Mouse (Mus musculus) heart, postnatal 10 days (tissue): Measurements from ENCODE around the gene Hipk3. TPM values are rescaled to one million over a fixed set of nuclear protein-coding genes. Genes with fewer than 3 reads are reported as not detected.

ENCODE experiments used
- DNase-seq, 2 experiments: peaks; one replicate each; pipeline ENCODE4 v3.0.0; 2021
- intact Hi-C: fragments of 180-260 bp; cut with DNase I; formaldehyde crosslinking; loops from one replicate; pipeline ENCODE4 v1.15.1; 2025
- total RNA-seq, 2 experiments: library from RNA; stranded (reverse); gene quantifications; 2 replicates each; pipeline ENCODE4 v1.2.3; 2021

Hipk3 gene
- total RNA-seq = 100 to 1,000 TPM; 194 to 211 TPM

GRCm38 (mm10) chr2:104493951-104494800, at the start of gene Hipk3:
Gene Hipk3 (minus strand): TSS chr2:104494446.
- DNase-seq = peak; percentile 86 to 91
- intact Hi-C loops = loop anchor here (1.0 to 2.0 kb wide), 5 partner anchors 25 to 91 kb away; no protein-coding TSS in a partner anchor

- no peak for DNase-seq
- intact Hi-C loops = no loop called here
Observed at GRCm38 (mm10) chr2:104540286-104540685, 46.0 kb upstream of the Hipk3 start.

GRCm38 (mm10) chr2:104534751-104535150, 40.5 kb upstream of the Hipk3 start:
- DNase-seq = no peak
- intact Hi-C loops = no loop called here

- no peak for DNase-seq
- intact Hi-C loops = no loop called here
Observed at GRCm38 (mm10) chr2:104532548-104532947, 38.3 kb upstream of the Hipk3 start.

GRCm38 (mm10) chr2:104526559-104526958, 32.3 kb upstream of the Hipk3 start:
- DNase-seq = no peak
- intact Hi-C loops = no loop called here

- peak; percentile 47 to 68 for DNase-seq
- intact Hi-C loops = no loop called here
Observed at GRCm38 (mm10) chr2:104525506-104525905, 31.3 kb upstream of the Hipk3 start.

- DNase-seq = no peak
- intact Hi-C loops = no loop called here
Observed at GRCm38 (mm10) chr2:104511622-104512021, 17.4 kb upstream of the Hipk3 start.

- intact Hi-C loops = no loop called here
- DNase-seq = no peak
Observed at GRCm38 (mm10) chr2:104502388-104502787, 8.1 kb upstream of the Hipk3 start.

- DNase-seq = no peak
- intact Hi-C loops = no loop called here
Observed at GRCm38 (mm10) chr2:104501091-104501490, 6.8 kb upstream of the Hipk3 start.

GRCm38 (mm10) chr2:104497771-104498170, 3.5 kb upstream of the Hipk3 start:
- no peak for DNase-seq
- intact Hi-C loops = no loop called here

GRCm38 (mm10) chr2:104497231-104497630, 3.0 kb upstream of the Hipk3 start:
- no peak for DNase-seq
- intact Hi-C loops = no loop called here

GRCm38 (mm10) chr2:104496206-104496605, 2.0 kb upstream of the Hipk3 start:
- intact Hi-C loops = no loop called here

GRCm38 (mm10) chr2:104494801-104495185, 547 bp upstream of the Hipk3 start:
- no peak for DNase-seq
- intact Hi-C loops = loop anchor here (1.0 to 2.0 kb wide), 4 partner anchors 28 to 90 kb away; no protein-coding TSS in a partner anchor

More at GRCm38 (mm10) chr2:104496206-104496605, 2.0 kb upstream of the Hipk3 start:
- no peak for DNase-seq

GRCm38 (mm10) chr2:104493021-104493950, 960 bp downstream of the Hipk3 start:
- DNase-seq = peak; percentile 88 to 89
- intact Hi-C loops = loop anchor here (2.0 kb wide), 1 partner anchor 24 kb away; no protein-coding TSS in a partner anchor

GRCm38 (mm10) chr2:104491221-104491795, 2.9 kb downstream of the Hipk3 start:
- no peak for DNase-seq
- intact Hi-C loops = no loop called here

- no peak for DNase-seq
- intact Hi-C loops = no loop called here
Observed at GRCm38 (mm10) chr2:104490761-104491160, 3.5 kb downstream of the Hipk3 start.

- DNase-seq = no peak
- intact Hi-C loops = no loop called here
Observed at GRCm38 (mm10) chr2:104489851-104490250, 4.4 kb downstream of the Hipk3 start.

GRCm38 (mm10) chr2:104484438-104484837, 9.8 kb downstream of the Hipk3 start:
- intact Hi-C loops = no loop called here
- no peak for DNase-seq

GRCm38 (mm10) chr2:104482156-104482555, 12.1 kb downstream of the Hipk3 start:
- intact Hi-C loops = no loop called here
- peak in 1 of 2 experiments; percentile 42 for DNase-seq

- no peak for DNase-seq
- intact Hi-C loops = no loop called here
Observed at GRCm38 (mm10) chr2:104479054-104479453, 15.2 kb downstream of the Hipk3 start.
